Mouse (Mus musculus) lung, adult 18-20 months (tissue): ENCODE data around the gene 1700020D05Rik.

Experiments used
- DNase-seq, 2 experiments: peaks; one replicate each; pipeline ENCODE4 v3.0.0; 2022; ENCODE audit warnings: mixed read lengths in 2 of 2

1700020D05Rik gene

DNA sequence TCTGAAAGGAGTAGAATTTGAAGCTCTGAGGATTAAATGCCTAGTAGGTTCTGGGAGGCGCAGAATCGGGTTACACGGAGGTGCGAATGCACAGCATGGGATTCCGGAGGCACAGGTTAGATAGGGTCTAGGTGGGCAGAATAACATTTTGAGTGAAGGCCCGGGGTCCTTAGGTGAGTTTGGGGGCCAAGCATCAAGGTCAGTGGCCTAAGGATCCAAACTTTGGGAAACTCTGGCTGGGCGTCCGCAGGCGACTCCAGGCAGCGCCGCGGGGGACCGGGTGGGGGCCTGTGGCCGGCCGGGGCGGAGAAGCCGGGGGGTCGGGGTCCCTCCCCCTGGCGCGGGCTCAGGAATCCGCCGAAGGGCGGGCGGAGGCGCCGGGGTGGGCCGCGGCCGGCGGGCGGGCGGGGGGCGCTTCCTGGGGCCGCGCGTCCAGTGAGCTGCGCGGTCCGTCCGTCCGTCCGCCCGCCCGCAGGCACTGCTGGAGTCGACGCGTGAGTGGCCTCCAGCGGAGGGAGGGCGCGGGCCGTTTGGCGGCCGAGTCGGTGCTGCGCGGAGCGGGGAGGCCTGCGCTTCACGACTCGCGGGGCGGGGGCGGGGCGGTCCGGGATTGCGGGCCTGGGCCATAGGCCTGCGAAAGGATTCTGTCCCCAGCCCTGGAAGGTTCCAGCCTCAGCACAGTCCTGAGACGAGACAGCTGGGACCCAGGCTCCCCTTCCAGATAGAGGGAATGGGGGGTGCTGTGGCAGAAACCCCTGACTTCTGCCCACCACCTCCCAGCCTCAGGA is 29.1 kb downstream of the 1700020D05Rik start:
- peak in 1 of 2 experiments; percentile 51 for DNase-seq

GRCm38 (mm10) chr19:5473720-5474119 is 29.9 kb downstream of the 1700020D05Rik start, which contains the start of gene Efemp2:
Gene Efemp2 (plus strand): TSS chr19:5473954.
- peak; percentile 92 to 95 for DNase-seq

GRCm38 (mm10) chr19:5472857-5473256 is 30.7 kb downstream of the 1700020D05Rik start:
- DNase-seq = no peak

DNA sequence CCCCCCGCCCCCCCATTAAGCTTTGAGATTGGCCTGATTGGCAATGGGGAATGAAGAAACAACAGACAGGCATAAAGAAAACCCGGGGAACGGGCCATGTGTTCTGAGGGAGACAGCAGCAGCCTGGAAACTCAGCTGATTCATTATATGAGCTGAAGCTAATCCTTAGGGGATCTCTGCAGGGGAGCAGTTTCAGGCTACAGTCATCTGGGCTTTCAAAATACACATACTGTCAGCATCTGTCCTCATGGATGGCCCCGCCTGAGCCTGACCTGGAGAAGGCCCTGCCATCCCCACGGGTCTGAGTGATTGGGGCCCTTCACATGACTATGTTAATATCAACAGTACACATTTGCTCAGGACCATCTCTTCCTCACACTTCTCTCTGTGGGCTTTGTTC is 31.7 kb downstream of the 1700020D05Rik start:
- DNase-seq = no peak

GRCm38 (mm10) chr19:5468374-5468773 is 35.2 kb downstream of the 1700020D05Rik start, which contains the start of gene Ctsw:
Gene Ctsw (minus strand): TSS chr19:5468507.
- no peak for DNase-seq

DNA sequence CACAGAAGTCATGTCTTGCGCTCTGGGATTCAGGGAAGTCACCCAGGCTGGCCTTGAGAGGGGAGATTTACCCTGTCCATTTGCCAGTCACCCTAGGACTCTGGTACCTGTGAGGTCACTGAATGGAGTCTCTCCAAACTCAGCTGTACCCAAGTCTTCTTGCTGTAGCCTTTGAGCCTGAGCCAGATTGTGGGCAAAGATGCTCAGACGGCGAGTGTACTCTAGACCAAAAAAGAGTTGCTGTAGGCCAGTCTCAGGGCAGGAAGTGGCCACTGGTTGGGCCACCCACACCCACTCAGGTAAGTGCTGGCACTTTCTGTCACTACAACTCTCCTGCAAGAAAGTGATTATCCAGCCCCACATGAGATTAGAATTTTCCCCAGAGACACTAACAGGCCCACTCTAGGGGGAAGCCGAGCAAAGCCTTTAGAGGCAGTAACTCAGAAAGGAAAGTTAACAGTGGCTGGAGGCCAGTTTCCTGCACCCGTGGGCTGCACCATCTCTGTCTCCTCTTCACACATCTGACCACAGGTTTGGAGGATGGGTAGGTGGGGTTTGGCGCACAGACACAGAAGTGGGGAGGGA is 36.6 kb downstream of the 1700020D05Rik start:
- DNase-seq = no peak

DNA sequence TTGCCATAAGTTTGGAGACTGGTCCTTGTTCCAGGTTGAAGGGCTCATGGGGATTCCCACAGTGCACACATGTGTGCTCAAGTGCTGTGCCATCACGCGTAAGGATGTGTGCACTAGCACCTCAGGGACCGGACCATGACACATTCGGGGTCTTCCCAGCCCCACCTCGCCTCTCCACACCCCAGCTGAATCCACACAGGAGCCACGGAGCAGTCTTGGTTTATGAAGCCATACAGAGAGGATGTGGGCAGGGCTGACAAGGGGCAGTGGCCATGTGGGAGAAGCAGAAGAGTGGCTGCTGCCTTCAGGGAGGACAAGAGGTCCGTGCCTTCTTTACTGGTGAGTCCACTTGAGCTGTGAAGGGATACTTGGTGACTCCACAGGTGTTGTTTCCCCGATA is 38.5 kb downstream of the 1700020D05Rik start:
- no peak for DNase-seq

DNA sequence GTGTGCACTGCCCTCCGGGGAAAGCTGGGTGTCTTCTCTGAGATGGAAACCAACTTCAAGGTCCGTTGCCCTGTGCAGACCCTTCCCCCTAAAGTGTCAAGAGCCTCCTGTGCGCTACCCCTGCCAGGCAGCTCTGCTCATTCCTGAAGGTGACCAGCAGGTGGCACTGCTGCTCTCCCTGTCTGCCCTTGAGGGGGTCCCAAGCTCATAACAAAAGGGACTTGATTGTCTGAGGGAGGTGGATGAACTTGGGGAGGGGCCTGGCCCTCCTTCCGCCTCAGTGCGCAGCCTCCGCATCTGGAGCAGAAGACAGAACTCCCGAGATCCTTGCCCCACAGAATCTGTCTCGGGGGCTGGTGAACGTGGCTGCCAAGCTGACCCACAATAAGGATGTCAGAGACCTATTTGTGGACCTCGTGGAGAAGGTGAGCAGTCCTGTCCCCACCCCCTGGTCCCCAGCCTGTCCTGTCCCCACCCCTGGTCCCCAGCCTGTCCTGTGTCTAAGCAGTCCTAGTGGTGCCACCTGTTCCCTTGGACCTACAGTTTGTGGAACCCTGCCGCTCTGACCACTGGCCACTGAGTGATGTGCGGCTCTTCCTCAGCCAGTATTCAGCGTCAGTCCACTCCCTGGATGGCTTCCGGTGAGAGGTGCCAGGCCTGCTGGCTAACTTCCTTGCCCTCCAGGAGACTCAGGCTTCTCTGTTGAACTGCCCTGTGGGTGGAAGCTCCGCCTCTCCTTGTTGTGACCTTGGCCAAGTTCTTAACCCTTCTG is 39.6 kb downstream of the 1700020D05Rik start:
- DNase-seq = peak; percentile 60 to 67

DNA sequence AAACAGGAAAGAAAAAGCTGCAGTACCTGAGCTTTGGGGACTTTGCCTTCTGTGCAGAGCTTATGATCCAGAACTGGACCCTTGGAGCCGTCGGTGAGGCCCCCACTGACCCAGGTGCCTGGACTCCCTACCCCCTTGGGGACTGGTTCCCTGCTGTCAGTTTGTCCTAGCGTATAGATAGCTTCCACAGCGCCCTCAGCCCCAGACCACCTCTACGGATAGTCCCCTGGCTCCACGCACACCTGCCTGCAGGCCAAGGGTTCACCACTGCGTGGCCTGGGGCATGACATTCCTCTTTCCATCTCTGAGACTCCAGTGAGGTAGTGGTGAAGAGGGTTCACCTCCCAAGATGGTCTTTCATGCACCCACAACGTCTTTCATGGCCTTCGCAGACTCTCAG is 40.4 kb downstream of the 1700020D05Rik start:
- no peak for DNase-seq

DNA sequence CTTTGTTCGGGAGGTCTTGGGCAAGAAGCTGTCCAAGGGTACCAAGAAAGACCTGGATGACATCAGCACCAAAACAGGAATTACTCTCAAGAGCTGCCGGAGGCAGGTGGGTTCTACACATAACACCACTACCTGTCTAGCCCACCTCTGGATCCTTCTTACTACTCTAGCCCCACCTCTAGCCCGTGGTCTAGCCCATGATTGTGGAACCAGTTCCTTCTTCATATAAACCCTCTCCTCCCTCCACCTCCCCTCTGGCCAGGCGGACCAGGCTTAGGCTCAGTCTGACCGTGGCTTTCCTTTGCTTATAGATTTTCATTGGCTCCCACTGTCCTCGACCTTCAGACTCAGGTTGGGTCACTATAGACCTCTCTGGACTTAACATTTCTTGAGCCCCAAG is 42.2 kb downstream of the 1700020D05Rik start:
- no peak for DNase-seq

GRCm38 (mm10) chr19:5460465-5460911 is 43.1 kb downstream of the 1700020D05Rik start, which contains the start of gene Fibp:
Gene Fibp (plus strand): TSS chr19:5460615.
- DNase-seq = peak; percentile 87 to 88

GRCm38 (mm10) chr19:5459896-5460295 is 43.7 kb downstream of the 1700020D05Rik start:
- DNase-seq = no peak

DNA sequence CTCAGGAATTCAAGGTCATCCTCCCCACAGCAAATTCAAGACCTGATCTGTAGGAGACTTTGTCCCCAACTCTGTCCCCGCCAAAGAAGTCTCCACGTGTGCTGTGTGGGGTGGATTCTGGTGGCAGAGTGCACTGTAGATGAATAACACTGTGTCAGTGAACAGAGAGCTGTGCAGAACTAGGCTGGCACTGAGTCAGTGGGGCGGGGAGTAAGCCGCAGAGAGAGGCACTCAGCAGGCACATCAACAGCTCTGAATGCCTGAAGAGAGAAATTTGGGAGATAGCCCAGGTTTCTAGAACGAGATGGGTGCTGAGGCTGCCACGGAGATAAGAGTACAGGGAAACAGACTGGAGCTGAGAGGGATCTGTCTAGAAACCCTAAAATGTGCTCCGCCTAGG is 44.6 kb downstream of the 1700020D05Rik start:
- no peak for DNase-seq

- DNase-seq = no peak
Observed at GRCm38 (mm10) chr19:5457746-5458442, 45.7 kb downstream of the 1700020D05Rik start, which contains the start of gene Ccdc85b. Gene Ccdc85b (minus strand): TSS chr19:5457894.

DNA sequence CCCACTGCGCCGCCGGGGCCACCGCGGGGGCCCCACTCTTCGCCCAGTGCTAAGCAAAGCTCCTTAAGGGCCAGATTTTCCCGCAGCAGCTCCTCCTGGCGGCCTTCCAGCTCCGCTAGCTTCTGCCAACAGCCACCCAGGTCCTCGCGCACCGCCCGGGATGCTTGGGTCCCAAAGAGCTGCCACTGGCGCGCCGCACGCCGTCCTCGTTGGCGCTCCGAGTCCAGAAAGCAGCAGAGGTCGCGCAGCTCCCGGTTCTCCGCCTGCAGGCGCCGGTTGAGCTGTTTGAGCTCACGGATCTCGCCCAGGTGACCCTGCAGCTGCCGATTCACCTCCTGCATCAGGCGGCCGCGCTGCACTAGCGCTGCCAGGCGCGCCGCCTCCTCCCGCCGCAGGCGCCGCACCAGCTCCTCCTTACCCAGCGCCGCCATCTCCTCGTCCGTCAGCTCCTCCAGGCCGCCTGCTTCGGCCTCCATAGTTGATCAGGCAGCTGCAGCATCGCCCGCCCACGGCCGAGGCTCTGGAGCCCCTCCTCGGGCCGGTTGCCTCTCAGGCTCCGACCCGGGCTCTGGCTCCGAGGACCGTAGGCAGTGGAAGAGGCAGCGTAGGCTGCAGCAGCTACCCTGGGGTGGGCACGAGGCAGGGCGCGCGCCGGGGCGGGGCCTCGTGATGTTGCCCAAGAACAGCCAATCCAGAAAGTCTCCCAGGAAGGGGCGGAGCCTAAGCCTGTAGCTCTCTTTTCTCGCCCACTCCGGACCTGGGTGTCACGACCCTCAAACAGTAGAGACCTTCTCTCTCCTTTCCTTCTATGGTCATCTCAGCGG is 46.5 kb downstream of the 1700020D05Rik start:
- DNase-seq = peak; percentile 94 to 96

DNA sequence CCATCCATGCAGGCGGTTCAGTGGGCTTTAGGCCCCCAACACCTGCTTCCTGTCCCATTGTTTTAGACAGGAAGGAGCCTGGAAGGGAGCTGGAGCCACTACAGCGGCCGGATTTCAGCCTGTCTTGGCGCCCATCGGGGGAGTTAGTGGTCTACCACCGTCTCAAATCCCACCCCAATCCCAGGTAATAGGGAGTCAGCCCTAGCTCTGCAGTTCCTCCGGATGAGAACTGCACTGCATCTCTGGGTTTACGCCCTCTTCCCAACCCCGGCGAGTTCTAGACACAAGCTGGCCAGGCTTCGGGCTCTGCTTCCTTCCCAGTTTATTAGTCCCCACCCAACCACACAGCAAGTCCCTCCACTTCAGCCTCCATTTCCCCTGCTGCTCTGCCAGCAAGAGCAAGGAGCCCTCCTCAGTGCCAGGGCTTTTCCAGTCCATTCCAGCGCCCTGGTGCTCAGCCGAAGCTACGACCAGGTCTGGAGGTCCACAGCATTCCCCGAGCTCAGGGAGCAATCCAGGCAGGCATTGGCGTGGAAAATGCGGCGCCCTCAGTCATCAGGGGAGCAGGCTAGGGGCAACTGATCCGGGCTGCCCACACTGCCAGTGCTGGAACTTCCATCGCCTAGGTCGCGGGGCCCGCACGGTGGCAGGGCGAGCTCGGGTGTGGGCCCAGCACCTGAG is 47.2 kb downstream of the 1700020D05Rik start:
- DNase-seq = peak; percentile 31 to 55

DNA sequence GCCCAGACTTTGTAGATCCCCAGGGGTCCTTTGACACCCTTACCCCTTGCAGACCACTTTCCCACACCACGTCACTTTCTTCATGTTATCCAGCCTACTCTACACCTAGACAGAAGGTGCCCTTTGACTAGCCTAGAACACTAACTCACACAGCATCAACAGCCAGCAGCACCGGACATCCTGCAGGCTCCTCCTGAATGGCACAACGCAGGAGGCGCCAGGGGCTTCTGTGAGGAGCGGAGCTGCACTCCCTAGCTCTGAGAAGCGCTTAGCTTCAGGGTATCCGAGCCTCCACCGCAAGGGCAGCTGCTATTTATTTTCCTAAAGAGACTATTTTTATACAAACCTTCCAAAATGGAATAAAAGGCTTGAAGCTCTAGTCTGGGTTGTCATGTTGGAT is 48.0 kb downstream of the 1700020D05Rik start:
- DNase-seq = no peak

GRCm38 (mm10) chr19:5455037-5455436 is 48.5 kb downstream of the 1700020D05Rik start:
- DNase-seq = no peak
